Mouse (Mus musculus) midbrain, postnatal 0 days (tissue): ENCODE measurements at regions not wholly inside any gene's neighbourhood (a gene's known extent, or its start where the extent isn't known, plus 50 kb on each side); places are given as distances from the start of the nearest gene placed in this dataset.

ENCODE experiments used
- ATAC-seq: fragments of 200-750 bp; cut with Nextera tagmentation; 2 replicates; pipeline ENCODE4 v1.8.0; 2017; ENCODE audit warnings: moderate number of reproducible peaks, mild to moderate bottlenecking, moderate TSS enrichment, moderate library complexity; ENCODE audit not compliant: low FRiP score
- DNase-seq: peaks from one replicate; pipeline ENCODE4 v3.0.0-alpha.2; 2015; ENCODE audit warnings: low spot score
- H3K27ac ChIP-seq: fragments of 300-500 bp; sonication (generic); 2 replicates; pipeline ENCODE4 v1.5.1; 2014; ENCODE audit warnings: low read depth, mild to moderate bottlenecking, low read length, mixed read lengths
- H3K27me3 ChIP-seq: fragments of 300-500 bp; sonication (generic); 2 replicates; pipeline ENCODE4 v1.6.1; 2014; ENCODE audit warnings: low read length, control low read depth, mixed read lengths; ENCODE audit not compliant: insufficient read depth
- H3K36me3 ChIP-seq: fragments of 300-500 bp; sonication (generic); 2 replicates; pipeline ENCODE4 v1.6.1; 2014; ENCODE audit warnings: low read length, control low read depth, mixed read lengths; ENCODE audit not compliant: insufficient read depth
- H3K4me1 ChIP-seq: fragments of 300-500 bp; sonication (generic); 2 replicates; pipeline ENCODE4 v1.6.1; 2014; ENCODE audit warnings: mild to moderate bottlenecking, control low read depth, antibody characterized with exemption, low read length, mixed read lengths; ENCODE audit not compliant: insufficient read depth
- H3K4me2 ChIP-seq: fragments of 300-500 bp; sonication (generic); 2 replicates; pipeline ENCODE4 v1.6.1; 2014; ENCODE audit warnings: low read depth, mild to moderate bottlenecking, low read length, mixed read lengths; ENCODE audit not compliant: poor library complexity, severe bottlenecking
- H3K4me3 ChIP-seq: fragments of 300-500 bp; sonication (generic); 2 replicates; pipeline ENCODE4 v1.5.1; 2014; ENCODE audit warnings: low read depth, mild to moderate bottlenecking, low read length, moderate library complexity
- H3K9ac ChIP-seq: fragments of 300-500 bp; sonication (generic); replicated peaks from 2 replicates; pipeline ENCODE4 v1.6.1; 2014; ENCODE audit warnings: mild to moderate bottlenecking, low read length, moderate library complexity, mixed read lengths; ENCODE audit not compliant: poor library complexity, severe bottlenecking
- H3K9me3 ChIP-seq: fragments of 300-500 bp; sonication (generic); 2 replicates; pipeline ENCODE4 v1.6.1; 2016; ENCODE audit warnings: low read length, control low read depth
- CTCF ChIP-seq: IDR thresholded peaks from 2 replicates; pipeline ENCODE4 v1.5.1; 2016; ENCODE audit warnings: antibody characterized with exemption, mild to moderate bottlenecking
- WGBS: fragments of 180-500 bp; shearing (Covaris S2); extraction: QIAGEN DNeasy Blood & Tissue Kit; methylation state at CpG from one replicate; pipeline ENCODE4 v1.1.7; 2014; 5-methylcytosine and 5-hydroxymethylcytosine counted together

DNA sequence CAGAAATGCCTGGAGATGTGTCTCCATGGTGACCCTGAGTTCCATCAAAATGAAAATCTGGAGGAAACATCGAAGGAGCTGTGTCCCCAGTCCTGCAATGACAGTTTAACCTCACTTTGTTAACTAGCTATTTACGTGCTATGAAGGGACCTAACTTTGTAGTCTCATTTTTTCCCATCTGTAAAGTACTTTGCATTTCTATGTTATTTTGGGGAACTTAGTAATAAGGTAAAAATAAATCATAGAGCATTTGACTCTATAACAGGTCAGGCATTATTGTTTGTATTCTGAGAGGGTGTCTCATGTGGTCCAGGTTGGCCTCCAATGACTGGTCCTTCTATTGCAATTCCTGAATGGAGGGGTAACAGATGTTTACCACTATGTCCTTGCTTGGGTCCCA lies 513.6 kb upstream of the Adgrl2 start:
- no peak overlapping the region for H3K4me2 ChIP-seq
- H3K27ac ChIP-seq, result no peak overlapping the region
- H3K4me3 ChIP-seq, result no peak overlapping the region
- no peak for ATAC-seq
- WGBS, result 90% methylated on average over 2 of the region's 2 CpGs
- H3K4me1 ChIP-seq, result no peaks in the 10 kb centered on the region
- H3K36me3 ChIP-seq, result no peaks in the 10 kb centered on the region
- TF ChIP-seq CTCF, result no peak
- no peaks in the 10 kb centered on the region for H3K27me3 ChIP-seq
- no peaks in the 10 kb centered on the region for H3K9me3 ChIP-seq
- H3K9ac ChIP-seq, result no peak overlapping the region
- no peak for DNase-seq

DNA sequence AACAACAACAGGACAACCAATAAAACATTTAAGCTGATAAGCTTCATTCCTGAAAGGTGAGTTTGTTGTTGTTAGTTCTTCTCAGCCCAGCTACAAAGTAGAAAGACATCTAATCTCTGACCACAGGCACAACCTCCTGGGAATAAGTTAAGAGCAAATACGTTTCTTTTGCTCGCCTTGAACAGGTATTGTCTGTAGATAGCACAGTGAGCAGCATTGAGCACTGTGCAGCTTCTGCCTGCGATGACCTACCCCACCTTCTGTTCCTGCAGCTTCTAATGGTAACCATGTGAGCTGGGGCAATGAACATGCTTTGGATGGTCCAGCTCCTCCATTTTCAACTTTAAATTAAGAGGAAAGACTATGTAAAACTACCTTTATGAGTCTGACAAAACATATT lies 509.8 kb upstream of the Adgrl2 start:
- 83% methylated on average over 3 of the region's 3 CpGs for WGBS
- no peak overlapping the region for H3K4me3 ChIP-seq
- no peak for ATAC-seq

DNA sequence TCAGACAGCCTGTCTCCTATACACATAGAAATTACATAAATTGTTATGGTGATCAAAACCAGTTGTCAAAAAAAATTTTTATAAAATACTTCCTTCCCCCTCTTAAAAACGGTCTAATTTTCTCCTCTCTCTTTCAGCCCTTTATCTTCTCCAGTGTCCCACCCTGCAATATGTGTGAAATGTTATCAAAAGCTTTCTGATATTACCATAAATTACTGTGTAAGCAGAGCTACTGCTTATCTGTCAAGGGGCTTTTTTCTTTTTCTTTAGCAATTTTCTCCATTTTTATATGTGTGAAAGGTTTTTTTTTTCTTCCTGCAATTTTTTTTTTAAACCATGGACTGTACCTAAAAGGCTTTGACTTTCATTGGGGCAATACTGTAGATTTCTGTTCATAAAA lies 508.4 kb upstream of the Adgrl2 start:
- DNase-seq, result no peak
- Histone ChIP-seq H3K4me2 (no peak overlapping the region), H3K9me3 (no peaks in the 10 kb centered on the region), H3K9ac (no peak overlapping the region), H3K4me1 (no peaks in the 10 kb centered on the region), H3K27me3 (no peaks in the 10 kb centered on the region), H3K4me3 (no peak overlapping the region), H3K27ac (no peak overlapping the region), H3K36me3 (no peaks in the 10 kb centered on the region)
- ATAC-seq, result no peak
- TF ChIP-seq CTCF, result no peak
- whole genome bisulfite sequencing, result 40% methylated on average over 1 of the region's 1 CpGs

More for the DNA sequence above, 509.8 kb upstream of the Adgrl2 start:
- no peaks in the 10 kb centered on the region for H3K27me3 ChIP-seq
- no peak overlapping the region for H3K27ac ChIP-seq
- no peaks in the 10 kb centered on the region for H3K36me3 ChIP-seq
- no peaks in the 10 kb centered on the region for H3K9me3 ChIP-seq
- no peak overlapping the region for H3K4me2 ChIP-seq
- DNase-seq, result no peak
- no peak for TF ChIP-seq CTCF
- H3K9ac ChIP-seq, result no peak overlapping the region
- no peaks in the 10 kb centered on the region for H3K4me1 ChIP-seq

DNA sequence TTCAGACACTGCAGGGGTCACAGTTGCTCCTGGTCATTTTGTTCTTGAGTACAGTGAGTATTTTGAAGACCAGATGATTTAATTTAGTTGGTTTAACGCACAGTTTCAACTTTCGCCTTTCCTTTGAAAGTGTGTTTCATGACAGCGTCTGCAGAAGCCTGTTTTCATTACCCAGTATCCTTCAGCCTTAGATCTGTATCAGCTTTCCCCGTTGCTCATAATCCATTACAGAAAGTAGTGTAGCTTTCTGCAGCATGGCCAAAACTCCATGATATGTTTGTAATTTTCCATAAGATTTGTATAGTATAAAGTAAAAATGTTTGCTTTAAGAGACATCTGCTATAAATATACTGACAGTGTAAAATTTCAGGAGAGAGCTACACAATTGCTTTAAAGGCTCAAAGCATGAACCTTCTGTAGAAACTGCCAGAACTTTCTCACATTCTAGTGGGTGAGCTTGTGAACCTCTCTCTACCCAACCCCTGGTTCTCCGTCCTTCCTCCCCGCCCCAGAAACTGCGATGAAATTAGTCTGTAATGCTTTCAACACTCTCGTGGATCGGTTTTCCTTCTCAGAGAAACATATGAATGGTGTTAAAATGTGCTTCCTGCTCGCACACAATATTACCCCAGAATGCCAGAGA lies 506.6 kb upstream of the Adgrl2 start:
- no peaks in the 10 kb centered on the region for H3K4me1 ChIP-seq
- 76% methylated on average over 10 of the region's 10 CpGs for WGBS
- no peak overlapping the region for H3K9ac ChIP-seq
- H3K4me3 ChIP-seq, result no peak overlapping the region
- H3K27ac ChIP-seq, result no peak overlapping the region
- no peaks in the 10 kb centered on the region for H3K36me3 ChIP-seq
- H3K4me2 ChIP-seq, result no peak overlapping the region
- DNase-seq (no peak), ATAC-seq (no peak)
- no peaks in the 10 kb centered on the region for H3K27me3 ChIP-seq
- H3K9me3 ChIP-seq, result no peaks in the 10 kb centered on the region
- TF ChIP-seq CTCF, result no peak

DNA sequence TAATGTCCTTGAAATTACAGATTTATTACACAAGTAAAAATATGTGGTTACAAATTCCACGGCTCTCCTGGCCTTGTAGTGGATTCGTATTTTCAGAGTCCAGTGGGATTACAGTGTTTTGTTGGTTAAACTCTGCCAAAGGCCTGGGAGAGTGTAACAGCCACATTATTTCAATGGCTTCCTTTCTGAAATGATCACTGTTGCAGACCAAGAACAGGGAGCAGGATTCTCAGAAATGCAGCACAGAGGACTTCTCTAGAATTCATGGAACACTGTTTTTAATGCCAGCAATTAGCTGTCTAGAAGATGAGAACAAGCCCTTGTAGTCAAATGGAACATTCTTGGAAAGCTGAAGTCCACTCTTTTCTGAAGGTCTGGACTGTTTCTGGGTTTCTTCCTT lies 505.8 kb upstream of the Adgrl2 start:
- Histone ChIP-seq H3K36me3 (no peaks in the 10 kb centered on the region), H3K27me3 (no peaks in the 10 kb centered on the region), H3K4me3 (no peak overlapping the region), H3K9me3 (no peaks in the 10 kb centered on the region), H3K4me2 (no peak overlapping the region), H3K27ac (no peak overlapping the region), H3K4me1 (no peaks in the 10 kb centered on the region), H3K9ac (no peak overlapping the region)
- WGBS, result 78% methylated on average over 2 of the region's 2 CpGs
- DNase-seq (no peak), ATAC-seq (no peak)
- no peak for TF ChIP-seq CTCF

DNA sequence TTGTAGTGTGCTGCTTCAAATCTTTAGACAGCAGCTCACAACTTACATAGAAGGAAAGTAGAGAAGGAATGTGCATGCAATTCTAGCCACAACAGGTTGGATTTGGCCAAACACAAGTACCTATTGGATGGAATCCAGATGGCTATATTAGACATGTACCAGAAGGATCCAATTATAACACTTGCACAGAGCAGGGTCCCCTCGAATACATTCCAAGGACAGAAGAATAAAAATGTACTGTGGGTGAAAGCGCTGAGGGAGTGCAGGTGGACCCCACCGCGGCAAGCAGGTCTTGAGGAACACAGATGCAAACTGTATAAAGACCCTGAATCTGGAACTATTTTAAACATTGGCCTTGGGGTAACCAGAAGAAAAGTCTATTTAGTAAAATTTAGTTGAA lies 497.8 kb upstream of the Adgrl2 start:
- no peak for ATAC-seq
- Histone ChIP-seq H3K4me3 (no peak overlapping the region), H3K9ac (no peak overlapping the region), H3K9me3 (no peaks in the 10 kb centered on the region), H3K27me3 (no peaks in the 10 kb centered on the region), H3K27ac (no peak overlapping the region), H3K4me1 (no peaks in the 10 kb centered on the region), H3K36me3 (no peaks in the 10 kb centered on the region), H3K4me2 (no peak overlapping the region)
- TF ChIP-seq CTCF, result no peak
- 90% methylated on average over 4 of the region's 4 CpGs for WGBS
- DNase-seq, result no peak
